Mouse (Mus musculus) left cerebral cortex, adult 9 months (tissue): ENCODE measurements around the gene D630045J12Rik.

Source experiments
- DNase-seq, 2 experiments: peaks; one replicate each; pipeline ENCODE4 v3.0.0; 2022; ENCODE audit warnings: low spot score in 2 of 2

Gene D630045J12Rik

DNA sequence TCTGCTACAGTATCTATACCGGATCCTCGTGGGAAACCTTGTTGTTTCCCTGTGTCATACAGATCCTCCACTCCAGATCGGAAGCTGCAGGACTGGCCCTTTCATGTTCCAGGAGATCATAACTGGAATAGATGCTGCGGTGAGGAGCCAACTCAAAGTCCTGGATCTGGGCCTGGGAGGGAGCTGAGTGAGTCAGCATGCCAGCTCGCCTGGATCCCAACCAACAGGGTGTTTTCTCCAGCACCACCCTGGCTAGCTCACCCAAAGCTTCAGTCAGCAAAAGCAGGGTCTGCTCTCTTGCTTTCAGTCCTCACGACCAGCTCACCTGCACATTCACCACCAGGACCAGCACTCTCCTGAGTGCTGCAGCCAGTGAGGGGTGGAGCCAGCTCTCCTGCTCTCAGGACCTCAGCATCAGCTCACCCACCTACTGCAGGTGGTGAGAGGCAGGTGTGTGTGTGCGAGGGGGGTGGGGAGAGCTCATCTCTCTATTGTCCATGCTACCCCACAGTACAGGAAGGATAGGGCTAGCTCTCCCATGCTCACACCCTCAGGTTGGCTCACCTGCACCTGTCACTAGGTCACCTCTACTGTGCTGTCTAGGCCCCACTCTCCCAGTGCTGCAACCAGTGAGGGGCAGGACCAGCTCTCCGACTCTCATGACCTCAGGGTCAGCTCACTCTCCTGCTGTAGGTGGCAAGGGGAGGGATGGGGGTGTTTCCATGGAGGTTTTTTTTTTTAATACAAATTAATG, 118.8 kb downstream of the D630045J12Rik start:
- DNase-seq, result peak in 1 of 2 experiments; percentile 79

GRCm38 (mm10) chr6:38131801-38132231, 122.0 kb downstream of the D630045J12Rik start:
- no peak for DNase-seq

DNA sequence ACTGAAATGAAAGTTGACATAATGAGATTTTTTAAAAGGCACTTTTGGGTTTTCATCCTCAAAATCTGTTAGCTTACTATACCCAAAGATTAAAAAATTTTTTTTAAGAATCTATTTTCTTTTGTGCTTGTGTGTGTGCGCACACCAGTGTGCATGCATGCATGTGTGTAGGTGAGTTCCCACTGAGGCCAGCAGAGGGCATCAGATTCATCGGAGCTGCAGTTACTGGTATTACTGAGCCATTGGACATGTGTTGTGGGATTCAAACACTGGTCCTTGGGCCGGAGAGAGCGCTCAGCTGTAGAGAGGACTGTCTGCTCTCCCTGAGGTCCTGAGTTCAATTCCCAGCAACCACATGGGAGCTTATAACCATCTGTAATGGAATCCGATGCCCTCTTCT, 123.9 kb downstream of the D630045J12Rik start:
- no peak for DNase-seq

DNA sequence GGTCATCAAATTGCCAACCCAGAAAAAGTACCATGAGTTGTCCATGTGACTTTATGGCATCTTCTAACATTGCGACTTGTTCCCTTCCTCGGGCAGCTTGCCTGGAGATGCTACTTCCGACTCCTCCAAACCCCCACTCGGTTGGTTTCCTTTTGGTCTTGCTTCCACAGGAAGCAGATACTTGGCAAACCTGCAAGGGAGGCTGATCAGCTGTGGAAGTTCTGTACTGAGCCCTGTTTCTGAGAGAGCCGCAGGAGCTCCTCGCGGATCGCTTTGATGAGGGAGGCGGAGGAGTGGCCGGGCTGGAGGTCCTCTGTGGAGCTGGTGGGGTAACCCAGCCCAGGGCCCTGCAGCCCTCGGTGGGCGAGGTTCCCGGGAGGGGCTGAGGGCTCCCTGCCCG, 125.7 kb downstream of the D630045J12Rik start:
- DNase-seq, result no peak

- DNase-seq, result no peak
Measured at GRCm38 (mm10) chr6:38125462-38125861, 128.3 kb downstream of the D630045J12Rik start.

DNA sequence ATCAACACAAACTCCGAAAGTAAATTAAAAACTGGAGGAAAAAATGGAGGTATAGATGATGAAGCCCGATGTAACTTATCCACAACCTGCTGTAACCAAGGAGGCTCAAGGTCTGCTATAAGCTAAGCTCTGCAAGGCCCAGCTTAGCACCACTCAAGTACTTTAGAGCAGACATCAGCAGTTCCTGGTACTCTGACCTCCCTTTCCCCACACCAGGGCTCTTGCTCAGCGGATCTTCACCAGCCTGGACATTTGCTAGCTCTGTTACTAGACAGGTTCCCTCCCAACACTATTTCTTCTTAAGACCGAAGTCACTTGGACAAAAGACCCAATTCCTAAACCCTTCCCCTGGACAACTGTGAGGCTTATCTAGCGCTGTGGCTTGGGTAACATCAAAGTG, 128.9 kb downstream of the D630045J12Rik start:
- no peak for DNase-seq

GRCm38 (mm10) chr6:38124207-38124835, 129.5 kb downstream of the D630045J12Rik start, which contains the start of gene Atp6v0a4:
Gene Atp6v0a4, minus strand, starts transcription at chr6:38124586.
- no peak for DNase-seq

GRCm38 (mm10) chr6:38123471-38124206, 130.2 kb downstream of the D630045J12Rik start:
- no peak for DNase-seq

DNA sequence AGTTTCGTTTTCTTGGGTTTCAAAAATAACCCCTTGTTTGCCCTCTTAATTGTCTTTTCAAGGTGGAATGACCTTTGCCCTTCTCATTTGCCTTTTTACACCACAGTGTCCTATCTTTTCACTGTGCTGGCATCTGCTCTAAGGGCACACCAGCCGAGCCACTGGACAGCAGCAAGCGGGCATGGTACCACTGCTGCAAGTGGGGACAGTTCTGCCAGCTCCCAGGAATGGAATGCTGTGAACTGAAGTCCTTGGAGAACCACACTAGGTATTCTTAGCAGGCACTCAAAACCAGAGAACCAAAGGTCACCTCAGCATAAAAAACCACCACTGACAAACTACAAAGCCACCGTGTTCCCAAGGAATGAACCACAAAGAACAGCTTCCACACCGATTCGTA, 131.0 kb downstream of the D630045J12Rik start:
- DNase-seq, result no peak

DNA sequence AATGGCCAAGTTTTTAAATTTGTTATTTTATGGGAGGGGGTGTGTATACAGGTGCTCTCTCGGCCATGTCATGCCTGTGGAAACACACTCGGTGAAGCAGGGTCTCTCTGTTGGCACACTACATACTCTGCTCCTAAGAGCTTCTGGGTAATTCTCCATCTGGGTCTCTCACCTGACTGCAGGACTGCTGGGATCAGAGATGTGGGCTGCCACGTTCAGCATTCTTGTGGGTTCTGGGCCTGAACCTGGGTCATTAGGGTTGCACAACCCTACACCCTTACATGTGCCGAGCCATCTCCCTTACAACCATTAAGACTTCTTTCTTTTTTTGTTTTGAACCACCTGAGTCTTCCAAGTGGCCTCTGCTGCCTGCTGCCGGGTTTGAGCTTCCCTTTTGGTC, 132.0 kb downstream of the D630045J12Rik start:
- DNase-seq, result no peak

DNA sequence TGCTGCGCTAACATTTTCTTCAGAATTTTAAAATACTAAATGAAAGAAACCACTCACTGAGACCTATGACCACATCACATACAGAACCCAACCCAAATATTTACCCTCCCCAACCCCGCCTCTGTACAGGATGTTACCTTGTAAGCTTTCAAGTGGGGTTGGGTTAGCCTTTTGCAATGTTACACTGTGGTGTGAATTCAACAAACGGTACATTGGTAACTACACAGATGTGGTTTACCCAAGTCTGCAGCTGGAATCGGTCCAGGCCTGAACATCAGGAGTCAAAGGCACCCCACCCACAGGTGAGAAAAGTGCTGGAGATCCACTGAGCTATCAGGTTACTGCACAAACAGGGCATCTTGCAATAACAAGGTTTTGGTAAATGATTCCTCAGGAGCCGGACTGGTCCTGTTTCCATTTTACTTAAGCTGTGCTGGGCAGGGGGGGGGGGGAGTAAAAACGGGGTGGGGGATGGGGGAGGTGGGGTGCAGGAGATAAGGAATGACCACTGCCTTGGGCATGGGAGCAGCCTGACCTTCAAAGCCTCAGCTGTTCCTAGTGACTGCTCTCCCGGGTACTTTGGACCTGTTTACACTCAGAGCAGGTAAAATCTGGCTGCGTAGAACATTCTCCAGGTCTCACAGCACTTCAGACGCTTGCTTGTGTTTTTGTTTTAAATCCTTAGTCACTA, 133.0 kb downstream of the D630045J12Rik start:
- DNase-seq, result no peak

DNA sequence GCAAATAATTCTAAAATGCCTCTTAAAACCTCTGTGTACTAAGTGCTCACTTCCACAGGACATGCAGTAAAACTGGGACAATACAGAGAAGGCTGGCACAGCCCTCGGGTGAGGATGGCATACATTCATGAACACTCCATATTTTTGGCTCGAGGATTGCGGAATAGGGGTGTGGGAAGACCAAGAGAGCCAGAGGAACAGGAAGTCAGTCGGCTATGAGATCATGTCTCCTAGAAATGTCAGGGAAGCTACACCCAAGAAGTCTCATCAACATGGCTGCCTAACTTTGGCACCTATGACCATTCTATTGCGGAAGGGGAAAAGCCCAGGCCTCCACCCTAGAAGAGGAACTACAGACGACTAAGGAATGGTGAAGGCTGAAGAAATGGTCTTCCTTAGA, 135.5 kb downstream of the D630045J12Rik start:
- no peak for DNase-seq

DNA sequence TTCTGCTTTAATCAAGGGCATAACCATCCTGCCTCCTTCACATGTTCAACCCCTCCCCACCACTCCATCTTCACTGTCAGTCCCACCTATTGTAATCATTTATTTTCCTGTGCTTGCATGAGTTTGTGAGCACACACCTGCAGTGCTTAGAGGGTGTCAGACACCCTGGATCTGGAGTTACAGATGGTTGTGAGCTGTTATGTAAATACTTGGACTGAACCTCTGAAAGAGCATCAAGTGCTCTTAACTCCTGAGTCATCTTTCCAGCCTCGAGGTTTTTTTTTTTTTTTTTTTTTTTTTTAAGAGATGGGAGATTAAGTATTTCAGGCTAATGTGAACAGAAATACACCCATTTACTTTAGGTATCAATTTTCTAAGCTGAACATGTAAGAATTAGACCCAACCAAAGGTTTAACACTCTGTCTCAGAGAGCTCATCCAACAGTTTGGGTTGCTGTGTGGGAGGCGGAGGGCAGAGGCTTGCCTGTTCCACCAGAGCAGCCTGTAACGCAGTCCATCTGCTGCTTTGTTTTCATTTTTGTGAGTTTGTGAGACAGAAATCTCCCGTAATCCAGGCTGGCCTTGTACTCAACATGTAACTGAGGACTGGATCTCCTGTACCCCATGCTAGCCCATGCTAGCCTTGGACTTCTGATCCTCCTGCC, 137.6 kb downstream of the D630045J12Rik start:
- peak in 1 of 2 experiments; percentile 46 for DNase-seq

GRCm38 (mm10) chr6:38110859-38111258, 142.9 kb downstream of the D630045J12Rik start:
- no peak for DNase-seq

GRCm38 (mm10) chr6:38109871-38110270, 143.9 kb downstream of the D630045J12Rik start:
- no peak for DNase-seq

DNA sequence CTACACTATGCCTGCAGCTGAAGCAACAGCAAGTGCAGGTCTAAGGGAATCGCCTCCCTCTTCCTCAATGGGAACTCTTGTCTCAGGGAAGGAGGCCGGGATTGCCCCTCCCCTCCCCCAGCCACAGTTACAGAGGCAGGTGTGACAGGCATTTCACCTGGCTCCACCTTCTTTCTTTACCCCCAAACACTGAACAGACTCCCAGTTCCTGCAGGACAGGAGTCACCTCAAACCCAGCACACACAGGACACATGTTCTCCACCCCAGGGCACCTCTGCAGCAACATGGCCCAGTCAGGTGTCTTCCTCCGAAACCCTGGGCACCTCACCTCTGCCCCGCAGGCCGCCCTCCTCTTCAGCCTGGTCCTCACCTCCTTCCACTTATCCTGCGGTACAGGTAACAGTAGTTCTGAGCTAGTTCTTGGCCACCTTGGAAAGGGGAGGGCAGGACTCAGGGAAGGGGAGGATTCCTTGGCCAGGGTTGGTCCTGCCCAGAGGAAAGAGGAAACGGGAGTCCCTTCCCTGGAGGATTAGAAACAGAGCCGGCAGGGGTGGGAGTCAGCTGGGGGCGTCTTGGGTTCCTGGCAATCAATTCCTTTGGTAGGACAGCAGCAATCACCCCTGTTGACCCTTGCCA, 144.5 kb downstream of the D630045J12Rik start, which contains the start of gene Tmem213:
Gene Tmem213, plus strand, starts transcription at position 96 of the 636 bp plus-strand sequence.
- no peak for DNase-seq

GRCm38 (mm10) chr6:38108449-38108848, 145.4 kb downstream of the D630045J12Rik start:
- no peak for DNase-seq

GRCm38 (mm10) chr6:38105924-38106323, 147.9 kb downstream of the D630045J12Rik start:
- no peak for DNase-seq

DNA sequence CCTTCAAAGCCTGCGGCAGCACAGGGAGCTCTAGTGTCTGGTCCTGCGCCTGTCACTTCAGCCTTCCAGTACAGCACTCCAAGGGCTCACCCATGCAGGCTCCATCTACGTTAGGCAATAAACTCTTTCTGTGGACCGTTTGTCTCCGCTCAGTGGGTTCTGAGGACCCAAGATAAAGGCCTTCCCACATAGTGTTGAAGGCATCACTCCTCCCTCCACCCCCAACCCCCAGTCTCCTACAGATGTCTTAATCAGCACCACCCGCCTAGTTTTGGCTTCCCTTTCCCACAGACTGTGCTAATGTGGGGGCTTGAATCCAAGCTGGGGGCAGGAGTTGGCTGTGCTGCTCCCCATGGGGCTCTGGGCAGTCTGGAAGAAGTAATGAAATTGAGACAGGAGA, 150.0 kb downstream of the D630045J12Rik start:
- no peak for DNase-seq

- no peak for DNase-seq
Measured at GRCm38 (mm10) chr6:38102216-38102795, 151.5 kb downstream of the D630045J12Rik start.
